Mouse (Mus musculus) thymus, adult 2 months (tissue): ENCODE measurements around the gene Stk4. TPM values are rescaled to one million over a fixed set of nuclear protein-coding genes. Genes with fewer than 3 reads are reported as not detected.
A peak's percentile ranks its signal among the peaks of the same experiment; 100 is the strongest.

ENCODE experiments used
- DNase-seq: peaks from one replicate; pipeline ENCODE4 v3.0.0; 2021
- H3K27ac ChIP-seq: fragments of 200-500 bp; 2 replicates; pipeline ENCODE4 v1.5.1; 2012; ENCODE audit warnings: low read length, control low read depth; ENCODE audit not compliant: control insufficient read depth, insufficient read depth
- H3K27me3 ChIP-seq: fragments of 200-500 bp; 2 replicates; pipeline ENCODE4 v1.6.1; 2012; ENCODE audit warnings: mild to moderate bottlenecking, low read length, moderate library complexity, mixed read lengths; ENCODE audit not compliant: control insufficient read depth, insufficient read depth
- H3K36me3 ChIP-seq: fragments of 200-500 bp; 2 replicates; pipeline ENCODE4 v1.6.1; 2012; ENCODE audit warnings: mild to moderate bottlenecking, low read length, moderate library complexity; ENCODE audit not compliant: control insufficient read depth, insufficient read depth
- H3K4me1 ChIP-seq: fragments of 200-500 bp; replicated peaks from 2 replicates; pipeline ENCODE4 v1.6.1; 2012; ENCODE audit warnings: low read length; ENCODE audit not compliant: control insufficient read depth, insufficient read depth
- H3K4me3 ChIP-seq: fragments of 200-500 bp; 2 replicates; pipeline ENCODE4 v1.5.1; 2012; ENCODE audit warnings: mild to moderate bottlenecking, low read length, control low read depth, moderate library complexity; ENCODE audit not compliant: control insufficient read depth, insufficient read depth
- CTCF ChIP-seq: fragments of 200-500 bp; IDR thresholded peaks from 2 replicates; pipeline ENCODE4 v1.5.1; 2012; ENCODE audit warnings: mild to moderate bottlenecking, control low read depth, low read length, moderate library complexity, borderline replicate concordance; ENCODE audit not compliant: control insufficient read depth, poor library complexity, insufficient read depth; ENCODE audit errors: extremely low read depth
- POLR2A ChIP-seq: fragments of 200-500 bp; IDR thresholded peaks from 2 replicates; pipeline ENCODE4 v1.6.1; 2012; ENCODE audit warnings: mild to moderate bottlenecking, low read length, control low read depth, moderate library complexity; ENCODE audit not compliant: control insufficient read depth, poor library complexity, insufficient read depth; ENCODE audit errors: extremely low read depth
- WGBS: fragments of 180-500 bp; shearing (Covaris S2); methylation state at CpG from one replicate; pipeline ENCODE4 v1.1.7; 2018; 5-methylcytosine and 5-hydroxymethylcytosine counted together
- polyA plus RNA-seq: library from polyadenylated mRNA; depleted of rRNA; stranded (reverse); fragments of >200 nt; gene quantifications from 2 replicates; pipeline ENCODE4 v1.2.3, GENCODE M21; 2012

The Stk4 gene
- polyA plus RNA-seq, 1 experiment: 90.1 TPM

DNA sequence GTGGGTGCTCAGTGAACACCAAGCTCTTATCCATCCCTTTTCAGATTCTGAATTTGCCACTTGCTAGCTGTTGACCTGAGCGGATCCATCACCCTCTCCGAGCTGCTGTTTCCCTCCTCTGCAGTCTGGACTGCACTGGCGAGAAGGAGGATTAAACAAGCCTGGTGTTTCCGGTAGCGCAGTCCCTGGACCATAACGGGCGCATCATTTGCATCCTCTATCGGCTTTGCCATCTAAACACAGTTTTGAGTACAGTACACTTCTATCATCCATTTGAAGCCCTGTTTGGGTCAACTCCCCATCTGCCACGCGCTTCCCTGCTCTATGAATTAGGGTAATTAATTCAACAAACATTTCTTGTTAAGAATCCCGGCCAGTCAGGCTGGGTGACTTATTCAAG, 100.2 kb downstream of the Stk4 start:
- no peak for TF ChIP-seq CTCF
- no peak for TF ChIP-seq POLR2A
- no peak for DNase-seq
- Histone ChIP-seq H3K27me3 (peaks cover 31% of the 10 kb centered on the region; the same call in 1 of the 2 replicates), H3K4me3 (no peak overlapping the region), H3K4me1 (0 out of 2 replicates have a peak, but pooled peaks cover 4% of the 10 kb centered on the region), H3K36me3 (no peaks in the 10 kb centered on the region), H3K27ac (no peak overlapping the region)
- 24% methylated on average over 11 of the region's 11 CpGs for WGBS

- 3% methylated on average over 29 of the region's 29 CpGs for WGBS
- Histone ChIP-seq H3K4me3 (no peak within 1 kb of the TSS), H3K27me3 (peaks cover 31% of the 10 kb centered on the region; the same call in 1 of the 2 replicates), H3K4me1 (0 out of 2 replicates have a peak, but pooled peaks cover 4% of the 10 kb centered on the region), H3K27ac (no peak within 1 kb of the TSS), H3K36me3 (no peaks in the 10 kb centered on the region)
- no peak for TF ChIP-seq POLR2A
- no peak for TF ChIP-seq CTCF
- no peak for DNase-seq
These were observed 100.8 kb downstream of the Stk4 start, which contains the start of gene Kcns1 for GRCm38 (mm10) chr2:164170902-164171301. Gene Kcns1 (minus strand): TSS chr2:164171113.

GRCm38 (mm10) chr2:164173394-164173793, 103.3 kb downstream of the Stk4 start:
- DNase-seq: no peak
- H3K4me3 ChIP-seq: no peak overlapping the region
- WGBS: 43% methylated on average over 3 of the region's 3 CpGs
- TF ChIP-seq CTCF (no peak), POLR2A (no peak)
- H3K27me3 ChIP-seq: peaks cover 25% of the 10 kb centered on the region; the same call in 1 of the 2 replicates
- H3K4me1 ChIP-seq: 0 out of 2 replicates have a peak, but pooled peaks cover under 1% of the 10 kb centered on the region
- no peak overlapping the region for H3K27ac ChIP-seq
- H3K36me3 ChIP-seq: no peaks in the 10 kb centered on the region

- Histone ChIP-seq H3K36me3 (no peaks in the 10 kb centered on the region), H3K4me1 (no peaks in the 10 kb centered on the region), H3K4me3 (no peak overlapping the region), H3K27me3 (peaks cover 17% of the 10 kb centered on the region; the same call in 1 of the 2 replicates), H3K27ac (no peak overlapping the region)
- no peak for DNase-seq
- TF ChIP-seq POLR2A (no peak), CTCF (no peak)
- WGBS: 82% methylated on average over 8 of the region's 8 CpGs
These were observed 104.7 kb downstream of the Stk4 start for GRCm38 (mm10) chr2:164174649-164175395.

- no peaks in the 10 kb centered on the region for H3K4me1 ChIP-seq
- WGBS: 24% methylated on average over 3 of the region's 3 CpGs
- no peak for TF ChIP-seq CTCF
- TF ChIP-seq POLR2A: no peak
- no peaks in the 10 kb centered on the region for H3K36me3 ChIP-seq
- no peak for DNase-seq
- H3K4me3 ChIP-seq: no peak overlapping the region
- H3K27ac ChIP-seq: no peak overlapping the region
- peaks cover 9% of the 10 kb centered on the region; the same call in 1 of the 2 replicates for H3K27me3 ChIP-seq
These were observed 105.7 kb downstream of the Stk4 start for GRCm38 (mm10) chr2:164175850-164176249.

DNA sequence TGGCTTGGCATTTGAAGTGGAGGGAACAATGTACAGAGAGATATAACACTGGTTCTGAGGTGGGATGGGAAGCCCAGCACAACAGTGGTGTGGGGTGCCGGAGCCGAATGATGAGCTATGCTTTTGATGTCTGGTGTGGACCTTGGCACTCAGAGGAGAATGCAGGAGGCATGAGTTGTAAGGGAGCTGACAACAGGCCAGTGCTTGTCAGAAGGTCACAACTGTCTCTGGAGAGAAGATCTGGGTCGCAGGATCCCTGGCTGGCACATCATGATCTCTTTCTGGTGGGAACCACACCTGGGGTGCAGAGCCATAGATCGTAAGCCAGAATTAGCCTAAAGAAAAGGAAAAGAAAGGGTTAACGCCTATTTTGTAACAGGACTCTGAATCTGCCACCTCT, 107.7 kb downstream of the Stk4 start:
- H3K36me3 ChIP-seq: no peaks in the 10 kb centered on the region
- H3K27me3 ChIP-seq: no peaks in the 10 kb centered on the region
- no peak for TF ChIP-seq POLR2A
- TF ChIP-seq CTCF: no peak
- WGBS: 94% methylated on average over 5 of the region's 5 CpGs
- H3K27ac ChIP-seq: no peak overlapping the region
- H3K4me1 ChIP-seq: no peaks in the 10 kb centered on the region
- no peak overlapping the region for H3K4me3 ChIP-seq
- DNase-seq: no peak

GRCm38 (mm10) chr2:164180124-164180523, 110.0 kb downstream of the Stk4 start:
- Histone ChIP-seq H3K4me3 (no peak overlapping the region), H3K27me3 (no peaks in the 10 kb centered on the region), H3K27ac (no peak overlapping the region), H3K36me3 (no peaks in the 10 kb centered on the region), H3K4me1 (peaks cover 4% of the 10 kb centered on the region; the same call in 1 of the 2 replicates)
- WGBS: 47% methylated on average over 3 of the region's 3 CpGs
- TF ChIP-seq CTCF (peak; percentile 60; the same call in 1 of the 2 replicates), POLR2A (no peak)
- peak; percentile 35 for DNase-seq
